Mouse (Mus musculus) ES-Bruce4 (cell line): ENCODE results near the gene S100a11. TPM values are rescaled to one million over a fixed set of nuclear protein-coding genes. Genes with fewer than 3 reads are reported as not detected.

Experiments
- H3K27ac ChIP-seq: 2 replicates; pipeline ENCODE4 v1.5.1; 2012; ENCODE audit warnings: low read length, inconsistent platforms; ENCODE audit not compliant: insufficient read depth
- H3K27me3 ChIP-seq: 2 replicates; pipeline ENCODE4 v1.6.1; 2012; ENCODE audit warnings: mild to moderate bottlenecking, low read length, inconsistent platforms; ENCODE audit not compliant: control insufficient read depth, poor library complexity, insufficient read depth, severe bottlenecking
- H3K36me3 ChIP-seq: 2 replicates; pipeline ENCODE4 v1.6.1; 2012; ENCODE audit warnings: inconsistent platforms, mild to moderate bottlenecking, low read length, moderate library complexity; ENCODE audit not compliant: control insufficient read depth, poor library complexity, insufficient read depth, severe bottlenecking
- H3K4me1 ChIP-seq: one replicate; pipeline ENCODE4 v1.8.1; 2011; ENCODE audit warnings: low read length; ENCODE audit not compliant: control insufficient read depth, insufficient read depth
- H3K4me3 ChIP-seq: 2 replicates; pipeline ENCODE4 v1.5.1; 2011; ENCODE audit warnings: low read depth, mild to moderate bottlenecking, low read length
- H3K9ac ChIP-seq: 2 replicates; pipeline ENCODE4 v1.6.1; 2012; ENCODE audit warnings: low read depth, mild to moderate bottlenecking, inconsistent platforms; ENCODE audit not compliant: poor library complexity, severe bottlenecking
- H3K9me3 ChIP-seq: replicated peaks from 2 replicates; pipeline ENCODE4 v1.6.1; 2012; ENCODE audit warnings: mild to moderate bottlenecking, low read length, inconsistent platforms; ENCODE audit not compliant: control insufficient read depth, poor library complexity, insufficient read depth, severe bottlenecking
- CTCF ChIP-seq: IDR thresholded peaks from one replicate; pipeline ENCODE4 v1.8.1; 2011; ENCODE audit warnings: low read depth, low read length
- EP300 ChIP-seq: IDR thresholded peaks from 2 replicates; pipeline ENCODE4 v1.6.1; 2011; ENCODE audit warnings: low read depth, low read length; ENCODE audit not compliant: insufficient read depth
- POLR2A ChIP-seq: IDR thresholded peaks from one replicate; pipeline ENCODE4 v1.8.1; 2011; ENCODE audit warnings: low read length; ENCODE audit not compliant: insufficient read depth
- polyA plus RNA-seq: library from polyadenylated mRNA; stranded (reverse); fragments of >200 nt; gene quantifications from 2 replicates; pipeline ENCODE4 v1.2.4, GENCODE M21; 2011; ENCODE audit warnings: low read depth; ENCODE audit not compliant: missing spikeins, insufficient read depth, insufficient read length

Gene S100a11
- polyA plus RNA-seq, 1 experiment = 661 TPM

DNA sequence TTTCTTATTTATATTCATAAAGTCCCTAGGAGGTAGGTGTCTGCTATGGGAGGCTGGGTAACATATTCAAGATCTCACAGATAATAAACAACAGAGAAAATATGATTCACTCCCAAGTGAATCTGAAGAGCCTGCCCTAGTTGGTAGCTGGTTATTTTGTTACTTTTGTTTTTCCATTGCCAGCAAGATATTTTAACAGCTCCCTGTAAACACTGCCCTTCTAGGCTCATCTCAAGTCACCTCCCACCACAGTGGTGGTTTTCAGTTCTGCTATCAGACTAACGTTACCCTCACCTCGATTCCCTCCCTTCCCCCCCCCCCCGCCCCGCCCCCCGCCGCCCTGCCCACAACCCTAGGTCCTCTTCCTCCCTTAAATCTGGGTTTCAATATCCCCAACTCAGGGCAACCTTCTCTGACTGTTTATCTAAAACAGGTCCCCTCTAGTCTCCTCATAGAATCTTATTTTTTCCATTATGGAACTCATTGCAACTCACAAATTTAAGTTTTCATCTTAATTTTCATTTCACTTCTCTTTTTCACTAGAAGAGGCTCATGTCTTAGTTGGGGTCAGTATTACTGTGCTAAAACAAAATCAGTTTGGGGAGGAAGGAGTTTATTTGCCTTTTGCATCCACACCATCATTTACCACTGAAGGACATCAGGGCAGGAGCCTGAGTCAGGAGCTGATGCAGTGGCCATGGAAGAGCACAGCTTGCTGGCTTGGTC is 28.4 kb downstream of the S100a11 start:
- Histone ChIP-seq H3K9me3 (no peaks in the 10 kb centered on the region; the same call in 1 of the 2 replicates), H3K27ac (no peak overlapping the region), H3K4me3 (no peak overlapping the region), H3K9ac (no peak overlapping the region), H3K27me3 (no peaks in the 10 kb centered on the region), H3K4me1 (no peaks in the 10 kb centered on the region), H3K36me3 (no peaks in the 10 kb centered on the region)
- TF ChIP-seq POLR2A (no peak), CTCF (no peak), EP300 (no peak)

DNA sequence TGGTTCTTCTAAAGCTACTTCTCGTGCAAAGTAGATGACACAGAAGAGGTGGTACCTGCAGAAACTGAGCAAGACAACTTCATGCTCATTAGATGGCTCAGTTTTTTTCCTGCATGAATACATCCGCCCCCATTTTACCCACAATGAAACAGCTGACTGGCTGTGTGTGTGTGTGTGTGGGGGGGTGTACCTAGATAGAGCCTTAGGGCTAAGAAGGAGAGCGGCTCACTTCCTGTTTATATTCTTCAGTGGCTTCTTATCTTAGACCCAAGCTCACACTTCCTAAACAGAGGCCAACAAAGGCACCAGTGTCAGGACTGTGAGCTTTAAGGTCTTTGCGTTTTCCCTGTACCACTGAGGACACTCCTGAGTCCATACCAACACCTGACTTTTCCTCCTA is 29.7 kb downstream of the S100a11 start:
- TF ChIP-seq EP300 (no peak), POLR2A (no peak), CTCF (no peak)
- Histone ChIP-seq H3K27me3 (no peaks in the 10 kb centered on the region), H3K27ac (no peak overlapping the region), H3K9me3 (no peaks in the 10 kb centered on the region), H3K4me1 (no peaks in the 10 kb centered on the region), H3K4me3 (no peak overlapping the region), H3K36me3 (no peaks in the 10 kb centered on the region), H3K9ac (no peak overlapping the region)

DNA sequence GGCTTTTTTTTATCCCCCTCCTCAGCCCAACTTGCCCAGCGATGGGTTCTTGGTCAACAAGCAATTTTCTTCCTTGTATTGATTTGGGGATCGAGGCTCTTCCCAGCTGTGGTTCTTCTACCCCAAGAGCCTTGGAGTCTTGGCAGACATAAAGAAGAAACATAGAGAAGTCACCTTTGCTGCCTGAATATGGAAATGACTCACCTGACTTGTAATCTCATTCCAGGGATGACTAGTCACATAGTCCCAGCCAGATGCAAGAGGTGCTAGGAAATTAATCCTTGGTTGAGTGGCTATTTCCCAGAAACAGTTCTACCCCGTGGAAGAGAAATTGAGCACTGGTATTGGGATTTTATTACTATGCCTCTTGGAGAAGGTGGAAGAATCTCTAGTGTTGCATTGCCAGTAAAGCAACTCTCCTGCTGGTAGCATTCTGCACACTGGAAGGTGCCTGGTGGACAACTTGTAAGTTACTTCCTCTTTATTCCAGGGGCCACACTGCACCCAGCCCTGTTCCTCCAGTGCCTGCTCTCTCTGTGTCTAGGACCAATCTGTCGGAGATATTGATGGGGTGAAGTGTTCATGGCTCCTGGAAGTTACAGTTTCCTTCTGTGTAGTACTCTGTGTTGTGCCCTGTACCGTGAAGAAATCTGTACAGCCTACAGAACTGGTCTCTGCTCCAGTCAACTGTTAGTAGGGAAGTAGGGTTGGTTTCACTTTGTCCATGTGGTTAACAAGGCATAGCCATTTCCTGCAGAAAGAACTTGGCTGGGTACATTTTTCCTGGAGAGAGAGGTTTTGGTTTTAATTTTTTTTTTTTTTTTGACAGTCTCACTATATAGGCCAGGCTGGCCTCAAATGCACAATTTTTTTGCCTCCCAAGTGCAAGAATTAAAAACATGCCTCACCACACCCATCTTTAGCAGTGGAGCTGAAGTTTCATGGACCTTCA is 31.9 kb downstream of the S100a11 start:
- Histone ChIP-seq H3K27me3 (no peaks in the 10 kb centered on the region), H3K36me3 (no peaks in the 10 kb centered on the region), H3K9ac (no peak overlapping the region), H3K4me1 (peaks cover 4% of the 10 kb centered on the region), H3K9me3 (no peaks in the 10 kb centered on the region), H3K4me3 (no peak overlapping the region), H3K27ac (no peak overlapping the region)
- TF ChIP-seq EP300 = no peak
- TF ChIP-seq POLR2A = no peak
- no peak for TF ChIP-seq CTCF

DNA sequence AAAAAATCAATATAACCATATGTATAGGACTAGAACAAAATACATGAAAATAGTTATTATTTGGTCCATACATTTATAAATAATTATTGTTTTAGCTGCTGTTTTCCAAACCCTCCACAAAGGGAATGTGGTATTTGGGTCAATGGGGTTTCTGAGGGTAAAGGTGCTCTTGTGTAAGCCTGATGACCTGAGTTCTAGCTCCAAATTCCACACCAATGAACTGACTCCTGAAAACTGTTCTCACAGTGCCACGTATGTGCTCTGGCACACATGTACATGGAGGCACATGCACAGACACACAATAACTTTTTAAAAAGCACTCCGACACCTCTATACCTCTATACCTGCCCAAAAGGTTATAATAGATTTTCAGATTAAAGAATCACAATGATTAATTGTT is 33.0 kb downstream of the S100a11 start:
- no peak for TF ChIP-seq CTCF
- TF ChIP-seq POLR2A = no peak
- TF ChIP-seq EP300 = no peak
- H3K9ac ChIP-seq = no peak overlapping the region

DNA sequence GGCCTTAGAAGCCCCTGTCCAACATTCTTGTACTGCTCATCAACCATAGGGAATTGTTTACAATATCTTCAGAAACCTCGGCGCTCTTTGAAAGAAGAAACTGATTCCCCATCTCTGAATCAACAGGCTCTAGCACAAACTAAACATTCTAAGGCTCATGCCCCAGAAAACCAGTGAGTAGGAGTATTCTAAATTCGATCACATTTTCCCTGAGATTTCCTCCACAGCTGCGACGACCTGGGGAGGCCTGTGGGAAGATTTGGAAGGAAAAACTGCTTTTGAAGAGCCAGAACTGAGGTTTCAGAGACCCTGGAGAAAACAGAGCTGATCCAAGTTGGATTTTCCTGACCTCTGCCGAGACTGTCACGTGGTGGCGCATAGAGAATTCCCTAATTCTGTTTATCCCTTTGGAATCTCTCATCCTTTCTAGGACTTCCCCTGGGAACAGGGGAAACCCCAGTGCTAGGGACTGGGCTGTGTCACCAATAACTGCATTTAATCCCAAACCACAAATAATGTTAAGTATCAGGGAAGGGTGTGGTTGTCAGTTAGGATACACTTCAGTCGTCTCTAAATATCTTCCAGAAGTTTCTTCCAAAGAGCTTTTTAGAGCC is 33.6 kb downstream of the S100a11 start:
- no peak overlapping the region for H3K9ac ChIP-seq
- TF ChIP-seq EP300 = no peak
- no peak for TF ChIP-seq POLR2A
- no peak for TF ChIP-seq CTCF
- H3K4me1 ChIP-seq = peaks cover 5% of the 10 kb centered on the region
- no peaks in the 10 kb centered on the region for H3K36me3 ChIP-seq
- no peaks in the 10 kb centered on the region for H3K27me3 ChIP-seq
- no peaks in the 10 kb centered on the region for H3K9me3 ChIP-seq
- no peak overlapping the region for H3K27ac ChIP-seq
- H3K4me3 ChIP-seq = no peak overlapping the region

More for the DNA sequence above, 33.0 kb downstream of the S100a11 start:
- Histone ChIP-seq H3K9me3 (no peaks in the 10 kb centered on the region), H3K36me3 (no peaks in the 10 kb centered on the region), H3K4me3 (no peak overlapping the region), H3K27me3 (no peaks in the 10 kb centered on the region), H3K27ac (no peak overlapping the region), H3K4me1 (peaks cover 5% of the 10 kb centered on the region)
